Mouse (Mus musculus) skeletal muscle tissue, adult 2 months (tissue): ENCODE data around the gene Tnk1.

Experiments used
- DNase-seq: peaks from one replicate; pipeline ENCODE4 v3.0.0-alpha.2; 2012; ENCODE audit warnings: low read depth, low spot score

Tnk1 gene

GRCm38 (mm10) chr11:69803328-69803727 is 55.2 kb downstream of the Tnk1 start:
- no peak for DNase-seq

- peak; percentile 53 for DNase-seq
Measured at GRCm38 (mm10) chr11:69802648-69803105, 55.9 kb downstream of the Tnk1 start.

- no peak for DNase-seq
Measured at GRCm38 (mm10) chr11:69801379-69801977, 57.1 kb downstream of the Tnk1 start, which contains the start of gene Fgf11. TSS of gene Fgf11 (minus strand) at chr11:69801857.
